Mouse (Mus musculus): ENCODE data around the gene Chordc1. TPM values are rescaled to one million over a fixed set of nuclear protein-coding genes. Genes with fewer than 3 reads are reported as not detected.

Chordc1 gene
- total and polyA plus RNA-seq, 3 experiments = 207 to 299 (median 287) TPM

GRCm38 (mm10) chr9:18298301-18298700, 6.4 kb downstream of the Chordc1 start:
- H3K9ac ChIP-seq (ENCODE audit: control insufficient read depth, low read depth, low read length, poor library complexity, severe bottlenecking) = no peak overlapping the region
- H3K4me1 ChIP-seq (ENCODE audit: control insufficient read depth in 1 of 2, insufficient read depth in 2 of 2, low read length in 2 of 2) = peaks cover 4 to 7% of the 10 kb centered on the region in 2 experiments
- no peak overlapping the region for H3K4me3 ChIP-seq (ENCODE audit: control insufficient read depth in 1 of 2, insufficient read depth in 1 of 2, low read depth in 2 of 2, low read length in 2 of 2)
- no peaks in the 10 kb centered on the region for H3K9me3 ChIP-seq (replicated peaks; ENCODE audit: insufficient read depth, low read length)
- no peak overlapping the region for H3K27ac ChIP-seq (ENCODE audit: control insufficient read depth, low read depth, low read length)
- H3K79me2 ChIP-seq (ENCODE audit: control insufficient read depth, insufficient read depth, low read length, poor library complexity) = peaks cover 23% of the 10 kb centered on the region
- no peak for TF ChIP-seq CTCF (IDR thresholded peaks at IDR 0.05 in 2 of 3, conservative IDR thresholded peaks at IDR 0.05 in 1 of 3; ENCODE audit: control insufficient read depth in 1 of 3, insufficient read depth in 1 of 3, low read depth in 2 of 3, low read length in 3 of 3, poor library complexity in 1 of 3, severe bottlenecking in 1 of 3)
- TF ChIP-seq RCOR1 (IDR thresholded peaks at IDR 0.05; ENCODE audit: low read depth, low read length) = no peak
- TF ChIP-seq CHD2 (IDR thresholded peaks at IDR 0.05; ENCODE audit: low read length) = no peak
- TF ChIP-seq MEF2A (IDR thresholded peaks at IDR 0.05; ENCODE audit: extremely low read depth, insufficient replicate concordance, low read depth, low read length, poor library complexity, severe bottlenecking) = no peak
- no peak for TF ChIP-seq MAX (IDR thresholded peaks at IDR 0.05; ENCODE audit: low read length)
- TF ChIP-seq SMC3 (IDR thresholded peaks at IDR 0.05; ENCODE audit: low read depth, low read length) = no peak
- TF ChIP-seq MYB (IDR thresholded peaks at IDR 0.05; ENCODE audit: low read depth, low read length) = no peak
- TF ChIP-seq TAL1 (IDR thresholded peaks at IDR 0.05; ENCODE audit: low read length) = no peak
- TF ChIP-seq HCFC1 (IDR thresholded peaks at IDR 0.05; ENCODE audit: low read depth, low read length) = no peak
- no peak for TF ChIP-seq ZC3H11A (IDR thresholded peaks at IDR 0.05; ENCODE audit: low read depth, low read length)
- no peaks in the 10 kb centered on the region for H3K27me3 ChIP-seq (ENCODE audit: control insufficient read depth in 1 of 2, insufficient read depth in 2 of 2, low read length in 2 of 2)
- peaks cover 35 to 68% of the 10 kb centered on the region in 2 experiments for H3K36me3 ChIP-seq (ENCODE audit: control insufficient read depth in 1 of 2, insufficient read depth in 2 of 2, low read length in 2 of 2)
- no peak for DNase-seq (ENCODE audit: low read depth, low spot score)

DNA sequence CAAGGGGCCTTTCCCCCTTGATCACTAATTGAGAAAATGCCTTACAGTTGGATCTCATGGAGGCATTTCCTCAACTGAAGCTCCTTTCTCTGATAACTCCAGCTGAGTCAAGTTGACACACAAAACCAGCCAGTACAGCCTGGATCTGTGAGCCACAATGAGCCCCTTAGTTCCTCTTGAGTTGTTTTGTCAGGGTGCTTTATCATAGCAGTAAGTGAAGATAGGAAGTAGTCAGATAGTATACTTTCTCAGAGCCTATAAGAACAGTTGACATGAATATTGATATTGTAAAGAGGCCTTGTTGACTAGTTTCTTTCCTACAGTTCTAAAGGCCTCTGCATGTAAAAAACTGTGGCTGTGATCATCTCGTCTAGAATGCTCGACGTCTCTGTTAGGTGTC, 28.1 kb downstream of the Chordc1 start:
- peak overlapping the region; percentile 78 for H3K27ac ChIP-seq (ENCODE audit: control insufficient read depth, low read depth, low read length)
- H3K27me3 ChIP-seq (ENCODE audit: control insufficient read depth in 1 of 2, insufficient read depth in 2 of 2, low read length in 2 of 2) = no peaks in the 10 kb centered on the region
- no peak overlapping the region for H3K9ac ChIP-seq (ENCODE audit: control insufficient read depth, low read depth, low read length, poor library complexity, severe bottlenecking)
- no peak overlapping the region for H3K4me3 ChIP-seq (ENCODE audit: control insufficient read depth in 1 of 2, insufficient read depth in 1 of 2, low read depth in 2 of 2, low read length in 2 of 2)
- peak; percentile 95 for DNase-seq (ENCODE audit: low read depth, low spot score)
- H3K9me3 ChIP-seq (replicated peaks; ENCODE audit: insufficient read depth, low read length) = no peaks in the 10 kb centered on the region
- TF ChIP-seq MEF2A (IDR thresholded peaks at IDR 0.05; ENCODE audit: extremely low read depth, insufficient replicate concordance, low read depth, low read length, poor library complexity, severe bottlenecking) = no peak
- peak; percentile 36; the same call in 1 of the 2 replicates for TF ChIP-seq MXI1 (IDR thresholded peaks at IDR 0.05; ENCODE audit: low read depth, low read length)
- TF ChIP-seq ZMIZ1 (IDR thresholded peaks at IDR 0.05; ENCODE audit: low read depth, low read length) = peak; percentile 60; the same call in 1 of the 2 replicates
- TF ChIP-seq SIN3A (IDR thresholded peaks at IDR 0.05; ENCODE audit: low read length) = peak; percentile 80
- no peak for TF ChIP-seq E2F4 (IDR thresholded peaks at IDR 0.05; ENCODE audit: borderline replicate concordance, low read depth, low read length)
- peak; percentile 50; the same call in 1 of the 2 replicates for TF ChIP-seq HCFC1 (IDR thresholded peaks at IDR 0.05; ENCODE audit: low read depth, low read length)
- no peak for TF ChIP-seq BHLHE40 (IDR thresholded peaks at IDR 0.05; ENCODE audit: borderline replicate concordance, low read depth, low read length)
- peak; percentile 77 for TF ChIP-seq TCF12 (IDR thresholded peaks at IDR 0.05; ENCODE audit: low read depth, low read length)
- TF ChIP-seq RCOR1 (IDR thresholded peaks at IDR 0.05; ENCODE audit: low read depth, low read length) = peak; percentile 70
- TF ChIP-seq ELF1 (IDR thresholded peaks at IDR 0.05; ENCODE audit: low read depth, low read length) = 0 out of 2 replicates have a peak, but pooled peaks have one; percentile 49
- peak; percentile 44; the same call in 1 of the 2 replicates for TF ChIP-seq MAX (IDR thresholded peaks at IDR 0.05; ENCODE audit: low read length)
- TF ChIP-seq EP300 (IDR thresholded peaks at IDR 0.05; ENCODE audit: low read depth in 1 of 2, low read length in 2 of 2) = peak; percentile 90 to 91
- peak; percentile 76; the same call in 1 of the 2 replicates for TF ChIP-seq TBP (IDR thresholded peaks at IDR 0.05; ENCODE audit: low read depth, low read length)
- TF ChIP-seq ZNF384 (IDR thresholded peaks at IDR 0.05; ENCODE audit: low read depth, low read length) = no peak
- TF ChIP-seq MYB (IDR thresholded peaks at IDR 0.05; ENCODE audit: low read depth, low read length) = peak; percentile 61; the same call in 1 of the 2 replicates
- peak; percentile 28; the same call in 1 of the 2 replicates for TF ChIP-seq TAL1 (IDR thresholded peaks at IDR 0.05; ENCODE audit: low read length)
- no peak for TF ChIP-seq CHD1 (IDR thresholded peaks at IDR 0.05; ENCODE audit: low read depth, low read length)
- peak; percentile 87 for TF ChIP-seq ETS1 (IDR thresholded peaks at IDR 0.05; ENCODE audit: low read depth, low read length)
- peak; percentile 57; the same call in 1 of the 2 replicates for TF ChIP-seq MAZ (IDR thresholded peaks at IDR 0.05; ENCODE audit: low read depth, low read length)
- peak; percentile 75 for TF ChIP-seq POLR2AphosphoS2 (IDR thresholded peaks at IDR 0.05; ENCODE audit: low read length)
- H3K79me2 ChIP-seq (ENCODE audit: control insufficient read depth, insufficient read depth, low read length, poor library complexity) = no peaks in the 10 kb centered on the region
- peaks cover 36 to 52% of the 10 kb centered on the region in 2 experiments for H3K36me3 ChIP-seq (ENCODE audit: control insufficient read depth in 1 of 2, insufficient read depth in 2 of 2, low read length in 2 of 2)
- peaks cover 18% of the 10 kb centered on the region in 2 experiments for H3K4me1 ChIP-seq (ENCODE audit: control insufficient read depth in 1 of 2, insufficient read depth in 2 of 2, low read length in 2 of 2)
